Mouse (Mus musculus): ENCODE measurements around the gene Oaz2.

DNA sequence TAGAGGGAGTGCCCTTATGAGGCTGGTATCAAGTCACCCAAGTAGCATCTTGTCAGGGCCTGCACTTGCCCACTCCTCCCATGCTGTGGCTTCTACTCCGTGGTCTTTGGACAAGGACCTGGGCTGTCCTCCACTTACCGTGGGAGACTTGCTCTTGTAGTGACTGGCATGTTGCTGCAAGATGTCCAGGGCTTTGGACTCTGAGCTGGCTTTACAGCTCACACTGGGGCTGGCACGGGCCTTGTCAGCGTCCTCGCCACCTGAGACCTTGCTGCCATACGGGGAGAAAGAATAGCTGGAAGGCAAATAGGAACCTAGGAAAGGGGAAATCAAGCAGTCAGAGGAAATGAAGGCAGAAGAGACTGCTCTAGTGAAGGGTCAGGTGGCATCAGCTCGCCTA, 29.6 kb downstream of the Oaz2 start:
- TF ChIP-seq HCFC1 (IDR thresholded peaks at IDR 0.05; ENCODE audit: borderline replicate concordance, insufficient read depth, low read length): no peak
- TF ChIP-seq MAFK (IDR thresholded peaks at IDR 0.05; ENCODE audit: insufficient read depth, low read depth, low read length): no peak
